Mouse (Mus musculus): ENCODE measurements around the gene Cpeb2. TPM values are rescaled to one million over a fixed set of nuclear protein-coding genes. Genes with fewer than 3 reads are reported as not detected.

Gene Cpeb2
- polyA plus RNA-seq, 3 experiments from 2014 or later, result 1.9 to 2.8 (median 2.4) TPM

DNA sequence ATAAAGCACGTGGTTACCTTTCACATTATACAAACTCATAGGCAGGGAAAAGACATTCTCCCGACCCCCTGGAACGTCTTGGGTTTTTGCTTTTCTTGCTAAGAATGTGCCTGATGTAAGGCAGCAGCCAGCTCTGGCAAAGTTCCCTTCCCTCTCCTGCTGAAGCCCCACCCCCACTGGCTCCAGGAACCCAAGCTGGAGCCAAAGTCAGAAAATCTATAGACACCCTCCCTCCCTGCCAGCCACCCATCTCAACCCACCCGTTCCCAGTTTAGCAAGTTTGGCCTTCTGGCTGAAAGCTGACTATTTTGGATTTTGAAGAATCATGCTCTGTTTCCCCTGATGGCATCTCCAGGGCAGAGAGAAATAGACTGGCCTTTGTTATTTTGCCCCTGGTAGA lies 95.6 kb downstream of the Cpeb2 start:
- no peak for ATAC-seq

DNA sequence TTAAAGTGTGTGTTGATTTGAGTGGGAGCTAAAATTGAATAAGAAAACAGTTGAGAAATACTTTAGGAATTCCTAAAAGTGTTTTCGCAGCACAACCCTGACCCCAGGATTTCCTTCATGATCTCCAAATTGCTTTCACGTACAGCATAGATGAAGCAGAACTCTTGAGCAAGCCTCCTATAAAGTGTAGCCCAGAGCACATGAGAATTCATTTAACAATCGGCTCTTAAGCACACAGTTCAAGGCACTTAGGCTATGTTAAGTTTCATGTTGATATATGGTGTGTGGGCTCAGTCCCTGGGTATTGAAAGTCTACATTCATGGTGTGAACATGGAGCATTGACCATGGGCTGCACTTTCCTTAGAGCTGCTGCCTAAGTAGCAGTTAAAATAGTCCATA lies 97.3 kb downstream of the Cpeb2 start:
- no peak for ATAC-seq

- ATAC-seq, result no peak
Observed at GRCm38 (mm10) chr5:43334469-43334868, 101.5 kb downstream of the Cpeb2 start.

- ATAC-seq, result no peak
Observed at GRCm38 (mm10) chr5:43337212-43337611, 104.2 kb downstream of the Cpeb2 start.

GRCm38 (mm10) chr5:43338771-43339475 lies 106.0 kb downstream of the Cpeb2 start:
- no peak for ATAC-seq

All from inflammation-experienced regulatory T-cells, adult 6 months (primary cell).